Mouse (Mus musculus) CD4-positive, CD25-positive, alpha-beta regulatory T cell (primary cell): Measurements from ENCODE around the gene Fam20a. TPM values are rescaled to one million over a fixed set of nuclear protein-coding genes. Genes with fewer than 3 reads are reported as not detected.

Experiments used
- polyA plus RNA-seq: library from polyadenylated mRNA; unstranded; fragments of 100-300 nt; shearing (Covaris generic); gene quantifications from one replicate; pipeline ENCODE4 v1.2.1, GENCODE M21; 2017

Fam20a gene
- 2.7 TPM for polyA plus RNA-seq

GRCm38 (mm10) chr11:109721781-109722446, at the start of gene Fam20a:
TSS of gene Fam20a (minus strand) at chr11:109722279.

GRCm38 (mm10) chr11:109649206-109649605, 72.9 kb downstream of the Fam20a start, which contains the start of gene Prkar1a:
TSS of gene Prkar1a (plus strand) at chr11:109649405.

Other genes with a start within 250 kb of the Fam20a start
- 3.1 TPM for gene Arsg, start 248.9 kb downstream of the Fam20a start, polyA plus RNA-seq
- 17.3 TPM for gene Slc16a6, start 248.7 kb downstream of the Fam20a start, polyA plus RNA-seq
- gene Wipi1, start 110.3 kb downstream of the Fam20a start, polyA plus RNA-seq: 0.11 TPM
- gene Prkar1a, start 72.9 kb downstream of the Fam20a start, polyA plus RNA-seq: 428 TPM
- gene 1700012B07Rik, start 105.8 kb upstream of the Fam20a start, polyA plus RNA-seq: 0.39 TPM